Mouse (Mus musculus): Measurements from ENCODE around the gene Nlgn1.

Nlgn1 gene

GRCm38 (mm10) chr3:26332400-26333238 lies at the start of gene Nlgn1:
Gene Nlgn1 (minus strand): TSS chr3:26332460.
- DNase-seq = no peak

GRCm38 (mm10) chr3:26378272-26378671 lies 46.0 kb upstream of the Nlgn1 start:
- DNase-seq = no peak

- DNase-seq = no peak
Observed at GRCm38 (mm10) chr3:26355082-26355481, 22.8 kb upstream of the Nlgn1 start.

- peak; percentile 4 for DNase-seq
Observed at GRCm38 (mm10) chr3:26354483-26355030, 22.3 kb upstream of the Nlgn1 start.

- no peak for DNase-seq
Observed at GRCm38 (mm10) chr3:26337495-26337894, 5.2 kb upstream of the Nlgn1 start.

- DNase-seq = no peak
Observed at GRCm38 (mm10) chr3:26333239-26333811, 1.1 kb upstream of the Nlgn1 start.

GRCm38 (mm10) chr3:26331177-26332061 lies 841 bp downstream of the Nlgn1 start:
- peak; percentile 10 for DNase-seq

- no peak for DNase-seq
Observed at GRCm38 (mm10) chr3:26330863-26331176, 1.4 kb downstream of the Nlgn1 start.

- no peak for DNase-seq
Observed at GRCm38 (mm10) chr3:26330019-26330418, 2.2 kb downstream of the Nlgn1 start.

GRCm38 (mm10) chr3:26324510-26324909 lies 7.8 kb downstream of the Nlgn1 start:
- no peak for DNase-seq

GRCm38 (mm10) chr3:26317397-26317796 lies 14.9 kb downstream of the Nlgn1 start:
- no peak for DNase-seq

GRCm38 (mm10) chr3:26297869-26298268 lies 34.4 kb downstream of the Nlgn1 start:
- no peak for DNase-seq

GRCm38 (mm10) chr3:26270894-26271795 lies 61.1 kb downstream of the Nlgn1 start:
- no peak for DNase-seq

GRCm38 (mm10) chr3:26246564-26246963 lies 85.7 kb downstream of the Nlgn1 start:
- DNase-seq = no peak

GRCm38 (mm10) chr3:26243274-26243673 lies 89.0 kb downstream of the Nlgn1 start:
- DNase-seq = no peak

- no peak for DNase-seq
Observed at GRCm38 (mm10) chr3:26230006-26230405, 102.3 kb downstream of the Nlgn1 start.

GRCm38 (mm10) chr3:26228827-26229226 lies 103.4 kb downstream of the Nlgn1 start:
- DNase-seq = peak; percentile 17

GRCm38 (mm10) chr3:26228172-26228781 lies 104.0 kb downstream of the Nlgn1 start:
- DNase-seq = no peak

- no peak for DNase-seq
Observed at GRCm38 (mm10) chr3:26223500-26223899, 108.8 kb downstream of the Nlgn1 start.

- DNase-seq = no peak
Observed at GRCm38 (mm10) chr3:26216231-26216630, 116.0 kb downstream of the Nlgn1 start.

- no peak for DNase-seq
Observed at GRCm38 (mm10) chr3:26202702-26203101, 129.6 kb downstream of the Nlgn1 start.

- no peak for DNase-seq
Observed at GRCm38 (mm10) chr3:26201410-26201809, 130.8 kb downstream of the Nlgn1 start.
